Mouse (Mus musculus) neutrophil, adult 59 days (primary cell): ENCODE measurements around the gene 2610001J05Rik. TPM values are rescaled to one million over a fixed set of nuclear protein-coding genes. Genes with fewer than 3 reads are reported as not detected.

Experiments
- total RNA-seq, 2 experiments: library from RNA; stranded (reverse); gene quantifications; 1 replicate in 1 of 2; 2 replicates in 1 of 2; pipeline ENCODE4 v1.2.4; 2023

2610001J05Rik gene
- 10 to 100 TPM; 29.7 to 32.0 TPM for total RNA-seq

GRCm38 (mm10) chr6:13870919-13871624 lies at the start of gene 2610001J05Rik:
TSS of gene 2610001J05Rik (minus strand) at chr6:13871518.

DNA sequence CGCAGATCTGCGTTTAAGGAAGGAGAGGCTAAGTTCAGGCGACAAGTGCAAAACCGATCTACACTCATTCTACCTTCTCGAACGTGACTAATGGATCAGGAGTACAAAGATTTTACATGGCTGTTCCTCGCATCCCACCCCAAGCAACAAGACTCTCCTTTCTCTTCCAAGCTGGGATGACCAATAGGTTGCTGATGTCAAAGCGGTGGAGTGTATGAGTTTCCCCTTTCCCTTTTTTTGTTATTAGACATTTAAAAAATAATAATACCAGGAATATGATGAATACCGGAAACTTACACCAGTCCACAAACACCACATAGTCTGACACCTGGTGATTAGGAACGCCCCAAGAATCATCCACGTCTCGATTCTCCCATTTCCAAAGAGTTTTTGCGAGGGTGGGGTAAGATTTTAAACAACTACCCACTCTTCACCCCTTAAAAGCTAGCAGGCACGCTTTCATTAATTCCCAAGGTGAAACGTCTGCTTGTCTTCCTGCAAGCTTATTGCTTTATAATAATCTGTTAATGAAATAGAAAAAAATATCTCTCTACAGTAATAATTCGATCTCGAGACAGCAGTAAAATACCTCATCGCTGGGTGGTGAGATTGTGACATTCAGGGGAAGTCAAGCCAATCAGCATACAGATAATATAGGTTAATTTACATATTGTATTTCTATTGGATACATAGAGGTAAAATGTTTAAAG lies 31.8 kb downstream of the 2610001J05Rik start, which contains the start of gene Gpr85:
TSS of gene Gpr85 (minus strand) at position 598 of the 710 bp plus-strand sequence.

Other genes starting within 250 kb of the 2610001J05Rik start
- gene Bmt2, start 193.6 kb downstream of the 2610001J05Rik start, total RNA-seq: 10 to 100 TPM; 15.9 to 20.7 TPM
- gene Gpr85, start 31.6 kb downstream of the 2610001J05Rik start, total RNA-seq: under 1 TPM in 1 of 2 experiments, not detected in 1; 0.29 TPM